Mouse (Mus musculus): Measurements from ENCODE around the gene Fbxo10. TPM values are rescaled to one million over a fixed set of nuclear protein-coding genes. Genes with fewer than 3 reads are reported as not detected.
A peak's percentile ranks its signal among the peaks of the same experiment; 100 is the strongest.
"Not testable (repeated sequence)": the region's sequence is repeated elsewhere in the genome, so short reads cannot be mapped to it uniquely, and the experiment has no call there.

Fbxo10 gene
- polyA plus RNA-seq, 1 experiment from 2014 or later = 9.4 TPM

GRCm38 (mm10) chr4:45084895-45085290 is 489 bp upstream of the Fbxo10 start:
- Histone ChIP-seq H3K9ac (ENCODE audit: low read length) (no peak overlapping the region), H3K4me2 (ENCODE audit: low read length) (peak overlapping the region; percentile 61), H3K9me3 (ENCODE audit: control insufficient read depth, low read length) (no peaks in the 10 kb centered on the region), H3K27me3 (replicated peaks; ENCODE audit: control insufficient read depth, insufficient read depth, low read length) (no peaks in the 10 kb centered on the region), H3K36me3 (ENCODE audit: control insufficient read depth, insufficient read depth, low read length) (no peaks in the 10 kb centered on the region), H3K4me1 (replicated peaks; ENCODE audit: control insufficient read depth, insufficient read depth, low read length) (peaks cover 10% of the 10 kb centered on the region), H3K27ac (ENCODE audit: low read depth) (peak overlapping the region; percentile 77), H3K4me3 (ENCODE audit: low read depth, low read length) (peak overlapping the region; percentile 71)
- ATAC-seq (replicated peaks; ENCODE audit: low FRiP score, low TSS enrichment, low read depth) (peak; percentile 32; the same call in 1 of the 2 replicates), DNase-seq (ENCODE audit: low spot score) (no peak)
- 30% methylated on average over 8 of the region's 8 CpGs for WGBS

GRCm38 (mm10) chr4:45083487-45083886 is 917 bp downstream of the Fbxo10 start:
- peak overlapping the region; percentile 84 for H3K9ac ChIP-seq (ENCODE audit: low read length)
- no peaks in the 10 kb centered on the region for H3K36me3 ChIP-seq (ENCODE audit: control insufficient read depth, insufficient read depth, low read length)
- H3K27ac ChIP-seq (ENCODE audit: low read depth) = no peak overlapping the region
- peak; percentile 58 for DNase-seq (ENCODE audit: low spot score)
- peak overlapping the region; percentile 61 for H3K4me2 ChIP-seq (ENCODE audit: low read length)
- WGBS = 3% methylated on average over 8 of the region's 8 CpGs
- H3K27me3 ChIP-seq (replicated peaks; ENCODE audit: control insufficient read depth, insufficient read depth, low read length) = no peaks in the 10 kb centered on the region
- H3K9me3 ChIP-seq (ENCODE audit: control insufficient read depth, low read length) = no peaks in the 10 kb centered on the region
- peak overlapping the region; percentile 71 for H3K4me3 ChIP-seq (ENCODE audit: low read depth, low read length)
- ATAC-seq (replicated peaks; ENCODE audit: low FRiP score, low TSS enrichment, low read depth) = no peak
- peaks cover 10% of the 10 kb centered on the region for H3K4me1 ChIP-seq (replicated peaks; ENCODE audit: control insufficient read depth, insufficient read depth, low read length)

- ATAC-seq (replicated peaks; ENCODE audit: low FRiP score, low TSS enrichment, low read depth) (no peak), DNase-seq (ENCODE audit: low spot score) (no peak)
- Histone ChIP-seq H3K9me3 (ENCODE audit: control insufficient read depth, low read length) (no peaks in the 10 kb centered on the region), H3K36me3 (ENCODE audit: control insufficient read depth, insufficient read depth, low read length) (no peaks in the 10 kb centered on the region), H3K27ac (ENCODE audit: low read depth) (no peak overlapping the region), H3K4me2 (ENCODE audit: low read length) (peak overlapping the region; percentile 61), H3K9ac (ENCODE audit: low read length) (no peak overlapping the region), H3K4me1 (replicated peaks; ENCODE audit: control insufficient read depth, insufficient read depth, low read length) (peaks cover 10% of the 10 kb centered on the region), H3K4me3 (ENCODE audit: low read depth, low read length) (peak overlapping the region; percentile 71; the same call in 1 of the 2 replicates), H3K27me3 (replicated peaks; ENCODE audit: control insufficient read depth, insufficient read depth, low read length) (no peaks in the 10 kb centered on the region)
- 65% methylated on average over 9 of the region's 9 CpGs for WGBS
Measured at GRCm38 (mm10) chr4:45082951-45083350, 1.5 kb downstream of the Fbxo10 start.

- not testable (repeated sequence) for ATAC-seq (replicated peaks; ENCODE audit: low FRiP score, low TSS enrichment, low read depth); H3K36me3 ChIP-seq (ENCODE audit: control insufficient read depth, insufficient read depth, low read length); H3K4me2 ChIP-seq (ENCODE audit: low read length); H3K27me3 ChIP-seq (replicated peaks; ENCODE audit: control insufficient read depth, insufficient read depth, low read length); H3K27ac ChIP-seq (ENCODE audit: low read depth); H3K9me3 ChIP-seq (ENCODE audit: control insufficient read depth, low read length); H3K9ac ChIP-seq (ENCODE audit: low read length); H3K4me3 ChIP-seq (ENCODE audit: low read depth, low read length); DNase-seq (ENCODE audit: low spot score)
- H3K4me1 ChIP-seq (replicated peaks; ENCODE audit: control insufficient read depth, insufficient read depth, low read length) = peaks cover 10% of the 10 kb centered on the region
- WGBS = 95% methylated on average over 4 of the region's 4 CpGs
Measured at GRCm38 (mm10) chr4:45081041-45081440, 3.4 kb downstream of the Fbxo10 start.

GRCm38 (mm10) chr4:45073544-45073943 is 10.9 kb downstream of the Fbxo10 start:
- Histone ChIP-seq H3K4me3 (ENCODE audit: low read depth, low read length) (no peak overlapping the region), H3K36me3 (ENCODE audit: control insufficient read depth, insufficient read depth, low read length) (no peaks in the 10 kb centered on the region), H3K27ac (ENCODE audit: low read depth) (no peak overlapping the region), H3K4me2 (ENCODE audit: low read length) (no peak overlapping the region), H3K27me3 (replicated peaks; ENCODE audit: control insufficient read depth, insufficient read depth, low read length) (no peaks in the 10 kb centered on the region), H3K9ac (ENCODE audit: low read length) (no peak overlapping the region), H3K9me3 (ENCODE audit: control insufficient read depth, low read length) (no peaks in the 10 kb centered on the region), H3K4me1 (replicated peaks; ENCODE audit: control insufficient read depth, insufficient read depth, low read length) (0 out of 2 replicates have a peak, but pooled peaks cover 2% of the 10 kb centered on the region)
- DNase-seq (ENCODE audit: low spot score) = no peak
- ATAC-seq (replicated peaks; ENCODE audit: low FRiP score, low TSS enrichment, low read depth) = no peak
- 80% methylated on average over 6 of the region's 6 CpGs for WGBS

- Histone ChIP-seq H3K9me3 (ENCODE audit: control insufficient read depth, low read length) (no peaks in the 10 kb centered on the region), H3K4me1 (replicated peaks; ENCODE audit: control insufficient read depth, insufficient read depth, low read length) (0 out of 2 replicates have a peak, but pooled peaks cover 2% of the 10 kb centered on the region), H3K27me3 (replicated peaks; ENCODE audit: control insufficient read depth, insufficient read depth, low read length) (no peaks in the 10 kb centered on the region), H3K9ac (ENCODE audit: low read length) (no peak overlapping the region), H3K4me2 (ENCODE audit: low read length) (no peak overlapping the region), H3K36me3 (ENCODE audit: control insufficient read depth, insufficient read depth, low read length) (no peaks in the 10 kb centered on the region), H3K27ac (ENCODE audit: low read depth) (no peak overlapping the region), H3K4me3 (ENCODE audit: low read depth, low read length) (no peak overlapping the region)
- 51% methylated on average over 15 of the region's 15 CpGs for WGBS
- ATAC-seq (replicated peaks; ENCODE audit: low FRiP score, low TSS enrichment, low read depth) = no peak
- no peak for DNase-seq (ENCODE audit: low spot score)
Measured at GRCm38 (mm10) chr4:45072261-45072973, 12.0 kb downstream of the Fbxo10 start.

GRCm38 (mm10) chr4:45067742-45068141 is 16.7 kb downstream of the Fbxo10 start:
- Histone ChIP-seq H3K27ac (ENCODE audit: low read depth) (no peak overlapping the region), H3K9me3 (ENCODE audit: control insufficient read depth, low read length) (no peaks in the 10 kb centered on the region), H3K9ac (ENCODE audit: low read length) (no peak overlapping the region), H3K36me3 (ENCODE audit: control insufficient read depth, insufficient read depth, low read length) (no peaks in the 10 kb centered on the region), H3K4me1 (replicated peaks; ENCODE audit: control insufficient read depth, insufficient read depth, low read length) (0 out of 2 replicates have a peak, but pooled peaks cover 2% of the 10 kb centered on the region), H3K4me3 (ENCODE audit: low read depth, low read length) (no peak overlapping the region), H3K27me3 (replicated peaks; ENCODE audit: control insufficient read depth, insufficient read depth, low read length) (no peaks in the 10 kb centered on the region), H3K4me2 (ENCODE audit: low read length) (no peak overlapping the region)
- 93% methylated on average over 4 of the region's 4 CpGs for WGBS
- no peak for ATAC-seq (replicated peaks; ENCODE audit: low FRiP score, low TSS enrichment, low read depth)
- DNase-seq (ENCODE audit: low spot score) = no peak

GRCm38 (mm10) chr4:45066036-45066730 is 18.2 kb downstream of the Fbxo10 start:
- DNase-seq (ENCODE audit: low spot score) = no peak
- no peak for ATAC-seq (replicated peaks; ENCODE audit: low FRiP score, low TSS enrichment, low read depth)
- no peak overlapping the region for H3K4me2 ChIP-seq (ENCODE audit: low read length)
- H3K27me3 ChIP-seq (replicated peaks; ENCODE audit: control insufficient read depth, insufficient read depth, low read length) = no peaks in the 10 kb centered on the region
- H3K4me3 ChIP-seq (ENCODE audit: low read depth, low read length) = no peak overlapping the region
- H3K9ac ChIP-seq (ENCODE audit: low read length) = no peak overlapping the region
- no peaks in the 10 kb centered on the region for H3K4me1 ChIP-seq (replicated peaks; ENCODE audit: control insufficient read depth, insufficient read depth, low read length)
- no peak overlapping the region for H3K27ac ChIP-seq (ENCODE audit: low read depth)
- H3K9me3 ChIP-seq (ENCODE audit: control insufficient read depth, low read length) = no peaks in the 10 kb centered on the region
- 47% methylated on average over 2 of the region's 2 CpGs for WGBS
- peaks cover 8% of the 10 kb centered on the region; the same call in 1 of the 2 replicates for H3K36me3 ChIP-seq (ENCODE audit: control insufficient read depth, insufficient read depth, low read length)
